Mouse (Mus musculus): ENCODE results near the gene Cox8c. TPM values are rescaled to one million over a fixed set of nuclear protein-coding genes. Genes with fewer than 3 reads are reported as not detected.

Gene Cox8c
- total RNA-seq, 2 experiments from 2014 or later: not detected

DNA sequence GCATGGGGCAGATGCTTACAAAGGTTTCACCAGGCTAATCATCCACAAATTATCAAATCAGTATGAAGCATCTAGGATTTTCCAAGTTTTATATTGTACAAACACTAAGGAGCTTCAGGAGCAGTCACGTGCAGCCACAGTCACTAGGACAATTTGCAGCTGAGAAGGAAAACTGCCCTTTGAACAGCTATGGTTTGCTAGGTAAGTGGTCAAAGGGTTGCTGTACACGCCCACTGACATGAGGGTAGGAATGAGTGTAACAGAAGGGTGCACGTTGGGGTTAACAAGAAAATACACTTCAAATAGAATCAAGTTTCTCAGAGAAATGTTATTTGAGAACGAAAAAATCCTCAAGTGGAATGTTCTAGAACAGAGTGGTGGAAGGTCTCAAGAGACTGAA, 30.6 kb downstream of the Cox8c start:
- Histone ChIP-seq H3K27ac (no peak overlapping the region), H3K4me3 (no peak overlapping the region)
- DNase-seq (ENCODE audit: extremely low spot score in 1 of 2, low spot score in 2 of 2): no peak
- intact Hi-C loops (cut with DNase I): no loop called here
- TF ChIP-seq CTCF (IDR thresholded peaks at IDR 0.05): no peak

DNA sequence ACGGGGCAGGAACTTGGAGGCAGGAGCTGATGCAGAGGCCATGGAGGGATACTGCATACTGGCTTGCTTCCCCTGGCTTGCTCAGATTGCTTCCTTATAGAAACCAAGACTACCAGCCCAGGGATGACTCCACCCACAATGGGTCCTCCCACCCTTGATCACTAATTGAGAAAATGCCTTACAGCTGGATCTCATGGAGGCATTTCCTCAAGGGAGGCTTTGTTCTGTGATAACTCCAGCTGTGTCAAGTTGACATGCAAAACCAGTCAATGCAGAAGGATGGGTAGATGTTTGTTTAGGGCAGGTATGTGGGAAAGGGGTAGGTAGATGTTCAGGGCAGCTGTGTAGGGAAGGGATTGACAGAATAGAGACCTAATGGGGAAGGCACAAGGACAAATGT, 31.2 kb downstream of the Cox8c start:
- H3K27ac ChIP-seq: no peak overlapping the region
- no peak for DNase-seq (ENCODE audit: extremely low spot score in 1 of 2, low spot score in 2 of 2)
- no peak overlapping the region for H3K4me3 ChIP-seq
- TF ChIP-seq CTCF (IDR thresholded peaks at IDR 0.05): no peak
- intact Hi-C loops (cut with DNase I): no loop called here

DNA sequence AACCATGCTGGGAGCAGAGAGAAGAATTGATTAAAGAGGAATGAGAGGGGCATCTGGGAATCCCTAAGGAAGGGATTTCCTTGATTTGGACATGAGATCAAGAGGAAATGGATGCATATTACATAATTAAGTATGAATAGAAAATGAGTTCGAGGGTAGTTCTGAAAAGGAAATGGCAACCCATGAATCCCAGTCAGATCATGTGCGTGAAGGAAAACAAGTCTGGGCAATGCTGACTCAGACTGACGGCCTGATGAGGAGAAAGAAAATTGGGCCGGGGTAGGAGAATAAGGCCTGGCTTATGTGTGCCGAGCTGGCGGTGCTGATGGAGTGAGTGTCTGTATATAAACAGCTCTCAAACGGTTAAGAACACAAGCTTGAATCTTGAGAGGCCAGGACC, 31.7 kb downstream of the Cox8c start:
- no peak for TF ChIP-seq CTCF (IDR thresholded peaks at IDR 0.05)
- no peak overlapping the region for H3K27ac ChIP-seq
- no peak for DNase-seq (ENCODE audit: extremely low spot score in 1 of 2, low spot score in 2 of 2)
- intact Hi-C loops (cut with DNase I): no loop called here
- H3K4me3 ChIP-seq: no peak overlapping the region

DNA sequence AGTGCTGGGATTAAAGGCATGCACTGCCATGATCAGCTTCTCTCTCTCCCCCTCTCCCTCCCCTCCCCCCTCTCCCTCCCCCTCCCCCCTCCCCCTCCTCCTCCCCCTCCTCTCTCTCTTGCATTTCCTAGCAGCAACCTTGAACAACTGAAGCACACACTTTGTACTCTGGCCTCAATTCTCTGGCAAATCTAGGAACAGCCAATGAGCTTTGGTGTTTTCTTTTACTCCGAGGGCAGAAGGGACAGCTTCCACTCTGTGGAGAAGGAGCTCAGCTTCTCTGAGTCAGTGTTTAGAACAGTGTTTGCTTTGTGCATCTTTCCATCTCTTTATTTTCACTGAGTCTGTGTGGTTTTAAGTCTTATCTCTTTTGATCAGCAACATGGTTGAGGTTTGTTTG, 36.8 kb downstream of the Cox8c start:
- intact Hi-C loops (cut with DNase I): no loop called here
- H3K27ac ChIP-seq: no peak overlapping the region
- no peak overlapping the region for H3K4me3 ChIP-seq
- no peak for DNase-seq (ENCODE audit: extremely low spot score in 1 of 2, low spot score in 2 of 2)
- no peak for TF ChIP-seq CTCF (IDR thresholded peaks at IDR 0.05)

GRCm38 (mm10) chr12:102945571-102945970, 46.5 kb downstream of the Cox8c start:
- Histone ChIP-seq H3K27ac (no peak overlapping the region), H3K4me3 (no peak overlapping the region)
- DNase-seq (ENCODE audit: extremely low spot score in 1 of 2, low spot score in 2 of 2): no peak
- intact Hi-C loops (cut with DNase I): loop anchor here (5.0 kb wide), 1 partner anchor 117 kb away; no protein-coding TSS in a partner anchor
- TF ChIP-seq CTCF (IDR thresholded peaks at IDR 0.05): no peak

DNA sequence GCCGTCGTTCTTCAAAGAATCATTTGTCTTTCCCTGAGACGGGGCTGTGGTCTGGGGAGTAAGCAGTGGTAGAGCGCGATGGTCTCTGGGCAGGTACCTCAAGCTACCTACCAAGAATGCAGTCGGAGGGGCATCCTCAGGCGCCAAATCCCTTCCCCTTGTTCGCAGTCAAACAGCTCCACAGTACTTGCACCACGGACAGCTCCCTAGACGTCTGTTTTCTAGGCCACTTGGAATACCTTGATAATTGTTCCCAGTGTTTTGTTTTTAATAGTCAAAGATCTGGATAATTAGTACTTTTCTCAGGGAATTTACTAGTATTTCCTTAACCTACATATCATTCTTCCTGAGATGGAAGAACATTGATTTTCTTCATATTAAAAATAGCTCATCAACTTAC, 48.7 kb downstream of the Cox8c start:
- no peak overlapping the region; the same call in 1 of the 2 replicates for H3K4me3 ChIP-seq
- DNase-seq (ENCODE audit: extremely low spot score in 1 of 2, low spot score in 2 of 2): no peak
- no peak overlapping the region for H3K27ac ChIP-seq
- TF ChIP-seq CTCF (IDR thresholded peaks at IDR 0.05): no peak
- intact Hi-C loops (cut with DNase I): loop anchor here (5.0 kb wide), 1 partner anchor 114 kb away; no protein-coding TSS in a partner anchor

DNA sequence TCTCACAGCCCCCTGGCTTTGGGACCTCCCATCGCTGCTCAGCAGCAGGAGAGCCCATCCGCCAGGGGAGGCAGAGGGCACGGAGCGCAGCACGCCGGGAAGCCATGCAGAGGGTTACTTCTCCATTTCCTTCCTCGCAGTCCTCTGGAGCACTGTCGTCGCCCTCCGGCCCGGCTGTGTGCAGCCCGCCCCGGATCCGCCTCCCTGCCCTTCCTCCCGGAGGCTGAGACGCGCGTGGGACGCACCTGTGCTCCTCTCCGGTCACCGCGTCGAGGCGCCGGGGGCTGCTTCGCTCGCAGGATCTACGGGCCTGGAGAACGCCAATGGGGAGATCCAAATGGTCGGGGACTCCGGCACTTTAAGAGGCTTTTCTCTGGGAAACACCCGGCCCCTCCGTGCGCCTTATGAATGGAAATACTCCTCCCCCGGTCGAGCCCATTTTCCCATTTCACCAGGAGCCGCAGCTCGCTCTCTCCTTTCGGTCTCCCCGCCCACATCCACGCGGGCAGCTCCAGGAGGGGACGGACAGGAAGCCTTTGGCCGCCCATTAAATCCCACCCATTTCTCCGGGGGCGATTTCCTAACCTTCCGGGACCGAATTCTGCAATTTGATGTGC, 49.8 kb downstream of the Cox8c start, which contains the start of gene Unc79:
Gene Unc79 (plus strand): TSS at position 82 of the 617 bp plus-strand sequence.
- Histone ChIP-seq H3K4me3 (peak within 1 kb of the TSS; percentile 68), H3K27ac (peak within 1 kb of the TSS; percentile 95)
- TF ChIP-seq CTCF (IDR thresholded peaks at IDR 0.05): peak; percentile 43
- intact Hi-C loops (cut with DNase I): loop anchor here (1.0 to 5.0 kb wide), 2 partner anchors 71 to 113 kb away; partner anchors contain the start of gene Btbd7
- DNase-seq (ENCODE audit: extremely low spot score in 1 of 2, low spot score in 2 of 2): peak; percentile 84 to 85

DNA sequence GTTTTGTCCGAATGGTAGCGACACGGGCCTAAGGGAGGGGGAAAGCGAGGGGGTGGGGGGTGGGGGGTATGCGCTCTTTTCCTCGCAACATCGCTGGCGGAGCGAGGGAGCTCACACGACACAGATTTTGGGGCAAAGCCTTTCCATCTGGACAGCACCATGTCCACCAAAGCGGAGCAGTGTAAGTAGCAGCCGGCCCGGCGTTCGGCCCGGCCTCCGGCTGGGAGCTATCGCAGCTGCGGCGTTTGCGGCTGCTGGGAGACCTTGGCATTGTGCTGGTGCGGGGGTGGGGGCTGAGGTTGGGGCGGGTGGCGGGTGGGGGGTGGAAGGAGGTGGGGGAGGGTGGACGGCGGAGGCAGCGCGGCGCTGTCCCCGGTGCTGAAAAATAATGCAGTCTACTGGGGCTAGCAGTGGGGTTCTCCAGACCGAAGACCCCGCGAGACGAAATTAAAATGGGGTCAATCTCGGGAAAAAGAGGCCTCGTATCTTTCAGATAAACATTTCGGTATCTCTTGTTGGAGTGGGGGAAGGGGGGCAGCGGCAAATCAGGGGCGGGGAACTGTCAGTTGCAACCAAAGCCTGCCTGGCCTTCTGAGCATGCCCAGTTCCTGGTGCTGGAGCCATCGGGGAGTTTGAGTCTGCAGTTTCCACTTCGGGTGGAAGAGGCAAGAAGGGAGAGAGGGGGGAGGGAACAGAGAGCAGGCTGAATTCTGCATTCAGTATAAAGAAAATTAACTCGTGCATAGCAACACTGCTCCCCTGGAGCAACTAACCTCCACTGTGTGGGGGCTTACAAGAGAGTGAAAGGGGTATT, 50.5 kb downstream of the Cox8c start:
- no peak for TF ChIP-seq CTCF (IDR thresholded peaks at IDR 0.05)
- intact Hi-C loops (cut with DNase I): loop anchor here (1.0 to 5.0 kb wide), 2 partner anchors 71 to 113 kb away; partner anchors contain the start of gene Btbd7

More for the DNA sequence above, 50.5 kb downstream of the Cox8c start:
- peak overlapping the region; percentile 95 for H3K27ac ChIP-seq
- DNase-seq (ENCODE audit: extremely low spot score in 1 of 2, low spot score in 2 of 2): peak; percentile 70 to 77
- peak overlapping the region; percentile 68 for H3K4me3 ChIP-seq

Other genes with a start within 250 kb of the Cox8c start
- 10 to 100 TPM; 52.3 to 54.9 TPM for gene Itpk1, start 194.4 kb upstream of the Cox8c start, total RNA-seq (2021)
- 10 to 100 TPM; 24.4 to 33.8 TPM for gene Moap1, start 155.7 kb upstream of the Cox8c start, total RNA-seq (2021)
- gene Tmem251, start 155.6 kb upstream of the Cox8c start, total RNA-seq (2021): 1 to 10 TPM; 5.6 to 5.7 TPM
- not detected for gene Gm28051, start 141.6 kb upstream of the Cox8c start, total RNA-seq (2021)
- 10 to 100 TPM; 15.8 to 18.1 TPM for gene Gon7, start 141.5 kb upstream of the Cox8c start, total RNA-seq (2021)
- 10 to 100 TPM; 30.9 to 32.0 TPM for gene Ubr7, start 141.3 kb upstream of the Cox8c start, total RNA-seq (2021)
- gene Gm20604, start 140.6 kb upstream of the Cox8c start, total RNA-seq (2021): 10 to 100 TPM; 18.1 to 20.3 TPM
- gene Btbd7, start 20.8 kb upstream of the Cox8c start, total RNA-seq (2021): 10 to 100 TPM; 19.1 to 20.8 TPM
- 10 to 100 TPM; 60.8 to 66.7 TPM for gene Unc79, start 49.5 kb downstream of the Cox8c start, total RNA-seq (2021)

Measured in left cerebral cortex, adult 2 months (tissue).